Mouse (Mus musculus) adrenal gland, postnatal 14 days (tissue): Measurements from ENCODE around the gene Atp8b5. TPM values are rescaled to one million over a fixed set of nuclear protein-coding genes. Genes with fewer than 3 reads are reported as not detected.

Experiments used
- DNase-seq: peaks from one replicate; pipeline ENCODE4 v3.0.0; 2021; ENCODE audit warnings: mixed read lengths
- total RNA-seq: library from RNA; stranded (reverse); gene quantifications from 2 replicates; pipeline ENCODE4 v1.2.3, GENCODE M21; 2021

Atp8b5 gene
- total RNA-seq, 1 experiment from 2014 or later: 0.67 TPM

DNA sequence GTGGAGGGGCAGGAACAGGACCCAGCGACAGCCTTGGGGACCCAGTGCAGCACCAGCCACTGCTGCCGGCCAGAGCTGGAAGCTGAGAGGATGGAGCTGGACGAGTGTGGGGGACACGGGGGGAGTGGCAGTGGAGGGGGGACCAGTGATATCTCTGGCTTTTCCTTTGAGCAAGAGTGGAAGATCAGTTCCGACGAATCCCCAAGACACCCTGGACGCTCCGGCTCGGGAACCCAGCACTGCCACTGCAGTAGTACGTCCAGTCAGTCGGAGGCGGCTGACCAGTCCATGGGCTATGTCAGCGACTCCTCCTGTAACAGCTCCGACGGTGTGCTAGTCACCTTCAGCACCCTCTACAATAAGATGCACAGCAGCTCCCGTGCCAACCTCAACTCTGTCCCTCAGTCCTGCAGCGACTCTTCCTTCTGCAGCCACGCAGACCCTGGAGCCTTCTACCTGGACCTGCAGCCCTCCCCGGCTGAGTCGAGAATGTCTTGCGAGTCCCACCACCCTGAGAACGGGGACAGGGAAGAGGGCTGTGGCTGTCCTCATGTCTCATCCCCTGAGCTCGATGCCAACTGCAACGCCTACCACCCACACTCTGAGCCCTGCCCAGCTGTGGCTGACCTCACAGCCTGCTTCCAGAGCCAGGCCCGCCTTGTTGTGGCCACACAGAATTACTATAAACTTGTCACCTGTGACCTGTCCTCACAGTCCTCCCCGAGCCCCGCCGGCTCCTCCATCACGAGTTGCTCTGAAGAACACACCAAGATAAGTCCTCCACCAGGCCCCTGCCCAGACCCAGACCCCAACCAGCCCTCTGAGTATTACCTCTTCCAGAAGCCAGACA, 148.5 kb downstream of the Atp8b5 start:
- no peak for DNase-seq

DNA sequence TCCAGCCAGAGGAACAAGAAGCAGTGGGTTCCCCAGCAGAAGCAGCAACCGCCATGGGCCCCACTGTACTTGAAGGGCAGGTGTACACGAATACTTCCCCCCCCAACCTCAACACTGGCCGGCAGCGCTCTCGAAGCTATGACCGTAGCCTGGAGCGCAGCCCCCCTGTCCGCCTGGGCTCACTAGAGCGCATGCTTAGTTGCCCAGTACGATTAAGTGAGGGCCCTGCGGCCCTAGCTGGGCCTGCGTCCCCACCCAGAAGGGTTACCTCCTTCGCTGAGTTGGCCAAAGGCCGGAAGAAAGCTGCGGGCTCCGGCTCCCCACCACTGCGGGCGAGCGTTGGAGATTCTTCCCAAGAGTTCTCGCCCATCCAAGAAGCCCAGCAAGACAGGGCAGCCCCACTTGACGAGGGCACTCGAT, 149.1 kb downstream of the Atp8b5 start:
- no peak for DNase-seq

DNA sequence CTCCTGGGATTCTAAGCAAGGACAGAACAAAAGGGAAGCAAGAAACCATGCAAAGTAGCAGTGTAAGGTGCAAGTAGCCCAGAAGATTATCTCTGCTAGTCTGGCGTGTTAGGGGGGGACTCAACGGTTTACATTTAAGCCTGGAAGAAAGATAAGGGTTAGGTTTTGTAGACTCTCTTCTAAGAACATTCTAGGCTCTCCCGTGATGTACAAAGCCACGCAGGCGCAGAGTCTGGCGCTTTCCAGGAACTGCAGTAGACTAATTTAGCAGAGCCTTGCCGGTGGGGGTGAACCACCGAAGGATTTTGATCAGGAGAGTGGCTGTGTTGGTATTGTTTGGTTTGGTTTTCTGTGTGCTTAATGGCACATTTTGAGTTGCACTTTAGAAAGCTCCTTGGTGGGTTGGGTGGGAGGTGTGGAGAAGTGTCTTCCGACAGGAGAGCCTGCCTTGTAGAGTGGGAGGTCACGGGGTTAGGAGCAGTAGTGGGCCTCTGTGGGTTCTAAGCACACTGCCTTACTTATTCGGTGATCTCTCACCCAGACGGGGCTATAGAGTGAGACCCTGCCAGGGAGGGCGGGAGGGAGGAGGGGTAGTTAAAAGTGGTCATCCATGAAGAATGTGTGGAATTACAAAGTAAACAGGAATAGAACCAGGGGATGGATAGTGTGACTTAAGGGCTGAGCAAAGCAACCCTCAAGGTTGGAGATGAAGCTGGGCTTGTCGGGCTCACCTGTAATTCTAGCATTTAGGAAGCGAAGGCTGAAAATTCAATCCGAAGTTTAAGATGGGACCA, 150.5 kb downstream of the Atp8b5 start:
- DNase-seq: no peak

DNA sequence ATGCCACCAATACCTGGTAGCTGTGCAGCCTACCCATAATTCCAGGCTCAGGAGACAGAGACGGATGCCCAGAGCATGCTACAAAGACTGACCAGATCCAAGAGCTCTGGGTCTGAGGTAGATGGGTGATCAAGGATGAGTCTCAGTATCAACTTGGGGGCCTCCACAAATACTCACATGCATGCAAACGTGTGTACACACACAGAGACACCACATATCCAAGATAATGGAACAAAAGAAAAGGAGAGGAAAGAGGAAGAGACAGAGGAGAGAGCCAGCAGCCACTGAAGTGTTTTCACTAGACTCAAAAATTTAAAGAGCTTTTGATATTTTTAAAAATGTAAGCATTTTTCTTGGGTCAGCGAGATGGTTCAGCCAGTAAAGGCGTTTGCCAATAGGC, 151.5 kb downstream of the Atp8b5 start:
- no peak for DNase-seq

DNA sequence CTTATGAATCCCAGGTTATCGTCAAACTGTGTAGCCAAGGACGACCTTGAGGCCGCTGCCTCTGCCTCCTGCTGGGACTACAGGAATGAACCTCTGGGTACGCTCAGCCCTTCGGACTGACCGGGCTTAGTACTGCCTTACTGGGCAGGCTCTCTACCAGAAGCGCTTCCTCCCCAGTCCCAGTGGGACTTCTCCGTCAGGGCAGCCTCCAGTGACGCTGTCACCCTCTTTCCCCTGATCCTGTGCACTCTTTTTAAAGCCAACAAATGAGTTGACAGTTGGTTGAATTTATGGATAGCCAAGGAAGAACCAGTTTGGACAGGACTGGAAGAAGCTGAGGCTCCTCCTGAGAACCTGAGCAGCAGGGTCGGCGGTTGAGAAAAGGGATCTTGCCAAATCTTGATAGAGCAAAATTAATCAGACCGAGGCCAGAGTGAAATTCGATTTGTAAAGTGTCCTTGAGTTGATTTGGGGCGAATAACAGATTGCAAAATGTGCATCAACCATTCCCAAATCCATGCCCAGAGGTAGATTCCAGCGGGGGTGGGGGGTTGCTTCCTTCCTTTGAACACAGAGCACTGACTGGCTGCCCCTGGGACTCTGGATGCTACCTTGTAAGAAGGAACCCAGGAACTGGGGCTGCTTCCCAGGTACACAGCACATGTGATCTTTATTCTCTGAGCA, 152.2 kb downstream of the Atp8b5 start:
- DNase-seq: peak; percentile 75

DNA sequence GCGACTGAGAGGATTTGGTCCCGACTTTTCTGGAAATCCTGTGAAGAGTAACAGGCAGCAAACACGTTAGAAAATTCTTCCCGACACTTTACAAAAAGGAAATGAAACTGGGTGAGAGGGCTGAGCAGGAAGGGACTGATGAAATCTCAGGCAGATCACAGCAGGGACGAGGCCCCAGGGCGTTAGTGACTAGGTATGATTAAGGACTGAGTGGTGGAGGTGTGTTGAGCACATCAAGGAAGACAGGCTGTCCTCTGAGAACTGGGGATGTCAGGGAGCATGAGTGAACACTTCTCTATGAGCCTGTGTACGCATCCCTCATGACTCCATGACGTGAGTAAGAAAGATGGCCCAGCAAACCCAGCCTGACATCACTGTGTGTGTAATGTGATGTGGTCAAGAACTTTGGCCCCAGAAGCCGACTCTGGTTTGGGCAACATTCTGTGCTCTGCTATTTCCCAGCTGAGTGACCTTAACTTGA, 152.9 kb downstream of the Atp8b5 start:
- DNase-seq: peak; percentile 39

DNA sequence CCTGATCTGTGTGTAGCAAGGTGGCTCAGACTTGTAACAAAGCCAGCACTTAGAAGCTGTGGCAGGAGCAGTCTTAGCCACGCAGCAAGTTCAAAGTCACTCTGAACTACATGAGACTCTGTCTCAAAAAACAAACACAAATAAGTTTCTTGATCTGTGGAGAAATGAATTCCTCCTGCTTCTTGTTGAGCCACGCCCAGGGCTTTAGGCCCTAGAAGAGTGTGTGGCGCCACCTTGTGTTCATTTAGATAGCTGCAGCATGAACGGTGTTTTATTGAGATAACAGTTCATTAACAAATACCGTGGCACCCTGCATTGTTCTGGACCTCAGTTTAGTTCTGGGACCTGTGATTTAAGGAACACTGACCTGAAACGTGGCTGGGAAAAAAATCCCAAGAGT, 153.3 kb downstream of the Atp8b5 start:
- peak; percentile 86 for DNase-seq

DNA sequence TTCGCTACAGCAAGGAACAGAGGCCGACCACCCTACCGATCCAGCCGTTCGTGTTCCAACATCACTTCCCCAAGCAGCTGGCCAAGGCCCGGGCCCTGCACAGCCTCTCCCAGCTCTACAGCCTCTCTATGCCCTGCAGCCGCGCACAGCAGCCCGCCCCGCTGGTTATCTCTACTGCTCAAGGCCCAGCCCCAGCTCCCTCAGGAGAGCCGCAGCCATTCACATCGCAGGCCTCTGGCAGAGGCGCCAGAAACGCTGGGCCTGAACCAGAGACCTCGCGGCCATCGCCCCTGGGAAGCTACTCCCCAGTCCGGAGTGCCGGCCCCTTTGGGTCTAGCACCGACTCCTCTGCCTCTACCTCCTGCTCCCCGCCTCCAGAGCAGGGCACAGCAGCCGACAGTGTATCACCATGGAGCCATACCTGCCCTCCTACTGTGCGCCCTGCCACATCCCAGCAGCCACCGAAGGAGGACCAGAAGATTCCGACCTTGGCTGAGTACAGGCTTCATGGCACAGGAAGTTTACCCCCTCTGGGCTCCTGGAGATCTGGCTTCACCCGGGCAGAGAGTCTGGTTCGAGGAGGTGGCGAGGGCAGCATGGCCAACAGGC, 154.8 kb downstream of the Atp8b5 start:
- DNase-seq: no peak

Other genes starting within 250 kb of the Atp8b5 start
- gene Pigo, start 241.3 kb upstream of the Atp8b5 start, total RNA-seq: 16.8 and 17.3 TPM in 2 replicates
- 200 and 206 TPM in 2 replicates for gene Stoml2, start 235.4 kb upstream of the Atp8b5 start, total RNA-seq
- gene Fam214b, start 220.9 kb upstream of the Atp8b5 start, total RNA-seq: 36.6 and 40.8 TPM in 2 replicates
- 12.1 and 13.9 TPM in 2 replicates for gene Unc13b, start 208.2 kb upstream of the Atp8b5 start, total RNA-seq
- 34.8 and 38.6 TPM in 2 replicates for gene Rusc2, start 114.8 kb downstream of the Atp8b5 start, total RNA-seq
- gene Fam166b, start 162.0 kb downstream of the Atp8b5 start, total RNA-seq: not detected in 2 replicates
- 53.9 and 59.0 TPM in 2 replicates for gene Tesk1, start 174.8 kb downstream of the Atp8b5 start, total RNA-seq
- 2.7 and 12.7 TPM in 2 replicates for gene Cd72, start 187.5 kb downstream of the Atp8b5 start, total RNA-seq
- gene Sit1, start 216.6 kb downstream of the Atp8b5 start, total RNA-seq: 0.59 and 1.3 TPM in 2 replicates
- 48.3 and 50.0 TPM in 2 replicates for gene Ccdc107, start 225.7 kb downstream of the Atp8b5 start, total RNA-seq
- gene Arhgef39, start 232.5 kb downstream of the Atp8b5 start, total RNA-seq: 5.2 and 6.8 TPM in 2 replicates
- gene Car9, start 239.8 kb downstream of the Atp8b5 start, total RNA-seq: 0.37 and 0.83 TPM in 2 replicates